Mouse (Mus musculus) Muller cell, postnatal 12 days (primary cell): Measurements from ENCODE around the gene Arpp21.
"Not testable (repeated sequence)": the region's sequence is repeated elsewhere in the genome, so short reads cannot be mapped to it uniquely, and the experiment has no call there.

Experiments
- DNase-seq: peaks from one replicate; pipeline ENCODE4 v3.0.0-alpha.2; 2015; ENCODE audit errors: inconsistent ontology term

Gene Arpp21

GRCm38 (mm10) chr9:112102155-112102851, 133.4 kb downstream of the Arpp21 start:
- DNase-seq = peak; percentile 64

- DNase-seq = peak; percentile 94
Measured at GRCm38 (mm10) chr9:112100841-112101595, 134.7 kb downstream of the Arpp21 start.

- DNase-seq = no peak
Measured at GRCm38 (mm10) chr9:112098267-112098666, 137.5 kb downstream of the Arpp21 start.

- DNase-seq = no peak
Measured at GRCm38 (mm10) chr9:112095708-112096107, 140.0 kb downstream of the Arpp21 start.

- no peak for DNase-seq
Measured at GRCm38 (mm10) chr9:112095198-112095597, 140.5 kb downstream of the Arpp21 start.

GRCm38 (mm10) chr9:112078903-112079302, 156.8 kb downstream of the Arpp21 start:
- no peak for DNase-seq

- DNase-seq = no peak
Measured at GRCm38 (mm10) chr9:112078453-112078852, 157.3 kb downstream of the Arpp21 start.

GRCm38 (mm10) chr9:112075273-112075672, 160.5 kb downstream of the Arpp21 start:
- peak; percentile 60 for DNase-seq

GRCm38 (mm10) chr9:112074872-112075271, 160.9 kb downstream of the Arpp21 start:
- no peak for DNase-seq

- no peak for DNase-seq
Measured at GRCm38 (mm10) chr9:112071368-112071767, 164.4 kb downstream of the Arpp21 start.

GRCm38 (mm10) chr9:112070961-112071360, 164.8 kb downstream of the Arpp21 start:
- no peak for DNase-seq

- DNase-seq = no peak
Measured at GRCm38 (mm10) chr9:112068250-112068649, 167.5 kb downstream of the Arpp21 start.

- DNase-seq = no peak
Measured at GRCm38 (mm10) chr9:112060696-112061425, 174.9 kb downstream of the Arpp21 start.

- DNase-seq = no peak
Measured at GRCm38 (mm10) chr9:112054807-112055381, 180.8 kb downstream of the Arpp21 start.

- no peak for DNase-seq
Measured at GRCm38 (mm10) chr9:112047903-112048467, 187.8 kb downstream of the Arpp21 start.

GRCm38 (mm10) chr9:112040566-112040965, 195.2 kb downstream of the Arpp21 start:
- DNase-seq = no peak

- DNase-seq = peak; percentile 22
Measured at GRCm38 (mm10) chr9:112037732-112038131, 198.0 kb downstream of the Arpp21 start.

GRCm38 (mm10) chr9:112033840-112034239, 201.9 kb downstream of the Arpp21 start:
- not testable (repeated sequence) for DNase-seq

- DNase-seq = peak; percentile 81
Measured at GRCm38 (mm10) chr9:112032169-112032568, 203.6 kb downstream of the Arpp21 start.

- peak; percentile 79 for DNase-seq
Measured at GRCm38 (mm10) chr9:112023562-112024015, 212.1 kb downstream of the Arpp21 start.

GRCm38 (mm10) chr9:112023111-112023510, 212.6 kb downstream of the Arpp21 start:
- no peak for DNase-seq
